Mouse (Mus musculus): ENCODE measurements around the gene Acot3.

Gene Acot3

GRCm38 (mm10) chr12:84100604-84101492, 48.9 kb downstream of the Acot3 start, which contains the start of gene Acot6:
Gene Acot6, plus strand, starts transcription at chr12:84100654.
- peak in 1 of 2 experiments; percentile 43 for DNase-seq (ENCODE audit: low spot score in 2 of 2)

GRCm38 (mm10) chr12:84101493-84101845, 49.5 kb downstream of the Acot3 start:
- DNase-seq (ENCODE audit: low spot score in 2 of 2): no peak

DNA sequence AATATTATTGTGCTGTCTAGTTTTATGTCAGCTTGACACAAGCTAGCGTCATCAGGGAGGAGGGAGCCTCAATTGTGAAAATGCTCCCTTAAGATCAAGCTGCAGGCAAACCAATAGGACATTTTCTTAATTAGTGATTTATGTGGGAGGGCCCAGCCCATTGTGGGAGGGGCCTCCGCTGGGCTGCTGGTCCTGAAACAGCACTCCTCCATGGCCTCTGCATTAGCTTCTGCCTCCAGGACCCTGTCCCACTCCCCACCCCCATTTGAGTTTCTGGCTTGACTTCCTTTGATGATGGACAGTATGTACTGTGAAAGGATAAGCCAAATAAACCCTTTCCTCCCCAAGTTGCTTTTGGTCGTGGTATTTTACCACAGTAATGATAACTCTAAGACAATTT, 55.1 kb downstream of the Acot3 start:
- no peak for DNase-seq (ENCODE audit: low spot score in 2 of 2)

GRCm38 (mm10) chr12:84107692-84108091, 55.7 kb downstream of the Acot3 start:
- no peak for DNase-seq (ENCODE audit: low spot score in 2 of 2)

DNA sequence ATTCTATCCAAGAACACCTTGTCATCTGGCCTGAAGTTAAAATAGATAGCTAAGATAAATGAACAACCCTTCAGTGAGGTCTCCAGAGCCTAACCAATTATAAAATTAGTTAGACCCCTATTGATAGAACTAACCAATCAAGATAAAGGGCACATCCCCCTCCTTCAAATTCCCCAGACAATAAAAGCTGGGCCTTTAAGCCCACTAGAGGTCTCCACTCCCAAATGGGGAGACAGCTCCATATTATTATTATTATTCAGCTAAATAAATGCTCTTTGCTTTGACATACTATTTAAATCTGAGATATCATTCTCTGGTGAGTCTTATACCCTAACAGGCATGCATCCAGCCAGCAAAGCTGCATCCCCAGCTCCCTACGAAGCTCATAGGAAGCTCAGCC, 58.0 kb downstream of the Acot3 start:
- no peak for DNase-seq (ENCODE audit: low spot score in 2 of 2)

All from urinary bladder, postnatal 4 days (tissue).